Mouse (Mus musculus): ENCODE data around the gene Eid2b. TPM values are rescaled to one million over a fixed set of nuclear protein-coding genes. Genes with fewer than 3 reads are reported as not detected.

The Eid2b gene
- total RNA-seq, 2 experiments from 2014 or later: 30.2 to 30.8 TPM

DNA sequence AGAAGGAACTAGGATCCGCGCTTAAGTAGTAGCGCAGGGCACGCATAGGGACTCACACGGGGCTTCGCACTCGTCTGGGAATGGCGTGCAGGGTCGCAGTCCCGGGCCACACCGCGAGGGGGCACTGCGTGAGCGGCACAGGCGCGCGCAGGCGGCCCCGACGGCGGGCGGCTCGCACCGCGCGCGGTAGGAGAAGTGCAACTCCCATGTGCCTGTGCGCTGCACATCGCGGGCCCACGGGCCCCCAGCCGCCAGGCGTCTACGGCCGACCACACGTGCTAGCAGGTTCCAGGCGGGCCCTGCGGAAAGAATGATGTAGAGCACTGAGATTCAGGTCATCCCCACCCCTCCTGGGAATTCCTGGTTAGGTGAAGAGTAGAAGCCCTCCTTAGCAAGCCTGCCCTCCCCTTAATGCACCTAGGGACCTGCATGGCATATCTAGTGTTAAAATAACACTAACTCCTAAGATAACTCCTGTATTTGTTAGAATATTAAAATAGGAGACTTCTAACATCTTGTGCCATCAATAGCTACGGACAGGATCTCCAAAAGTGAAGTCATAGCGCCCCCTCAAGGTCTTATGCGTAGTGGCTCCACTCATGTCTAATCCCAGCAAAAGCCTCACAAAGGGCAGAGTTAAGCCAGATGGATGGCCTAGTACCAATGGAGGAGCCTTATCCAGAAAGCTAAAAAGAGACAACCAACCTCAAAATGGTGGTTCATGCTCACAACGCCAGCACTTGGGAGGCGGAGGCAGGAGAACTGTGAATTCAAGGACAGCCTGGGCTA, 21.5 kb downstream of the Eid2b start:
- DNase-seq (ENCODE audit: low spot score in 2 of 2): peak in 1 of 2 experiments; percentile 16

GRCm38 (mm10) chr7:28301616-28302433, 24.3 kb downstream of the Eid2b start, which contains the start of gene Dll3:
Gene Dll3, minus strand, starts transcription at chr7:28302238.
- DNase-seq (ENCODE audit: low spot score in 2 of 2): peak in 1 of 2 experiments; percentile 28

DNA sequence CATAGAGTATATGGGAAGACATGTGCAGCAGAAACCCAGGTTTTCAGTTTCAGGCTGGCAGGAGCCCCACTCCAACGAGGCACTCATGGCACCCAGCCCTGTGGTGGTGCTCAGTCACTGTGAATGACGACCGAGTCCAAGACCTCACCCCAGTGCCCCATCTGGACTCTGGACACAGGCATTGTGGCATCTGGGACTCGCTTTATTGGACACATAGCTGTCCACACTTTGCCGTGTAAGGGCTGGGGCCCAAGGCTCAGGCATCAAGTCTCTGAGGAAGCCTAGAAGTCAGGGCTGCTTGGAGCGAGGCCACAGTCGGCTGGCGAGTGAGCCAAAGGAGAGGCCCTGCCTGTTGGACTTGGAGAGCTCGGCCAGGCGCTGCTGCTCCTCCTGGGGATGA, 28.1 kb downstream of the Eid2b start:
- DNase-seq (ENCODE audit: low spot score in 2 of 2): no peak

- DNase-seq (ENCODE audit: low spot score in 2 of 2): no peak
Measured at GRCm38 (mm10) chr7:28306216-28306615, 28.7 kb downstream of the Eid2b start.

DNA sequence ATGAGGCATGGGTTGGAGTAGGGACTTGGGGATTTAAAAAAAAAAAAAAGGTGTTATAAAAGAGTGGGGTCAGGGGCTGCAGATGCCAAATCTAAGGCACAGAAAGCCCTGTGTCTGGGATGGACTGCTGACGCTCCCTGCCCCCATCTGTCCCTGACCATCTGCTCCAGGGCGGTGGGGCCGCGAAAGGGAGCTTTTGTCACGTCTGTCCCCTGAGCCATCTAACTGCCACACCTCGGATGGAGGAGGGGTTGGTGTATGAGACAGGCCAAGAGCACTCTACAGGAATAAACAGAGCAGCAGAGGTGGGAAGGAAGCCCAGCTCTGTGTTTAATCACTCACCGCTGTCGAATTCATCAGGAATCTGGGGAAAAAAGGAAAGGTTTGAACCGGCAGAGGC, 32.2 kb downstream of the Eid2b start:
- DNase-seq (ENCODE audit: low spot score in 2 of 2): no peak

DNA sequence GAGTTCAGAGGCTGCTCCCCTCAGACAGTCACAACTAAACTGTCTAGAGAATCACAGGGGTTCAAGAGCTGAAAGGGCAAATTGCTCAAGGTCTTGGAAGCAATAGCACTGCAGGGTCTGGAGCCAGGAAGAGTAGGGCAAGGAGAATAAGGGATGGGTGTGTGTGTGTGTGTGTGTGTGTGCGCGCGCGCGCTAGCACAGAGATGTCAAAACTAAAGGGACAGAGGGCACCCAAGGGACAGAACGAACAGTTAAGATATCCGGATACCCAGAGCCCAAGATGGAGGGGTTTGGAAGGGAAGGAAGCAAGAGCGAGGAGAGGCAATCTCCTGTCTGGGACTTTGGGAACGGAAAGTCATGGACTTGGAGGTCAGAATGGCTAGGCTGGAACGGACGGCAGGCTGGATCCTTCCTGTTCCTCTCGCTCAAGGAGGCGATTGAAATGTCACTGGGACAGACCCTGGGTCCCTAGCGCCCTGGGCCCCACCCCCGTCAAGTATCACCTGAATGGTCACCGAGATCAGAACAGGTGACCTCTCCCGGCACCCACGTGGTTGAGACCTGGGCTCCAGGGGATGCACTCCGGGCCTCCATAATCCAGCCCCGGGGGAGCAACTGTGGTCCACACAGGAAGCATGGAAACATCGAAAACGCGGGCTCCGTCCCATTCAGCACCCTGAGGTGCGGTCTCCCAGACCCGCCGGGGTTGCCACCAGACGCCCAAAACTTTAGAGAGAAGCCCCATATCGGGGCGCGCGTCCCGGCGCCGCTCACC, 33.8 kb downstream of the Eid2b start:
- DNase-seq (ENCODE audit: low spot score in 2 of 2): no peak

DNA sequence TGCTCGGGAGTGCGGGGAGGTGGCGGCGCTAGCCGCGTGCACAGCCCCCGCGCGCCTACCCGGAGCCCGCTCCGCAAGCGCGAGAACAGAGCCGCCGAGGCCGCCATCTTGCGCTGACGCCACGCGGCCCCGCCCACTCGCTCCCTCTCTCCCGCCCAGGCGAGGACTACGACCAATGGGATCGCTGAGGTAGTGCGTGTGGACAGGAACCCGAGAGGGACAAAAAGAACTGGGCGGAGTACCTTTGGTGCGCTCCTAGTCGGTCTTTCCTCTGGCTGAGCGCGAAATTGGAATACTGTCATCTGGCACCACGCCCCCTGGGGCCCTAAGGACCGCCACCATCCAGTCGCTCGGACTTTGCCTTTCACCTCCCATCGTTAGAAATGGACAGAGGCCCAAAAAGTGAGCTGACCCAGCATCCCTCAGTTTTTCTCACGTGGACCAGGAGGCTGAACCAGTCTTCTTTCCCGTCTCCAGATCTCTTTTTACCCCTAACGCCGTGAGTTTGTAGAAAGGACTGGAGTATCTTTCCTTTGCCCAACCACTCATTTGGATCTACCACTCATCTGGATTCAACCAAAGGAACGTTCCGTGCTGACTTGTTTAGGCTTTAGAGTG, 34.5 kb downstream of the Eid2b start, which contains the start of gene Timm50:
Gene Timm50 (minus strand): TSS at position 147 of the 618 bp plus-strand sequence.
- DNase-seq (ENCODE audit: low spot score in 2 of 2): peak; percentile 99 to 100

GRCm38 (mm10) chr7:28318036-28318435, 40.5 kb downstream of the Eid2b start:
- DNase-seq (ENCODE audit: low spot score in 2 of 2): no peak

DNA sequence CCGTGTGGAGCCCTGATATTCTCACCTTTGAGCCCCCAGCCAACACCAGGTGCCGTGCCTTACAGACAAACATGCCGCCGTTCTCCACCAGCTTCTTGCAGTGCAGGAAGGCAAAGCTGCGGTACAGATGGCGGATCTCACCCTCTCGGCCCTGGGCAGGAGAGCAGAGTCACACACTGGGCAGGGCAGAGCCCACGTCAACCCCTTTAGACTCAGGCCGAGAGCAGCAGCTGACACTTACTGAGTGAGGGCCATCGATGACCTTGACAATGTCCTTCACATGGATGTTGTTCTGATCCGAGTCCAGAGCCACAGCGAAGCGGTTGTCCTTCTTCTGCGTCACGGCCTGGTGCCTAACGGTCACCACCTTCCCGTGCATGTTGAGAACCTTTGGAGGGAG, 41.2 kb downstream of the Eid2b start:
- no peak for DNase-seq (ENCODE audit: low spot score in 2 of 2)

DNA sequence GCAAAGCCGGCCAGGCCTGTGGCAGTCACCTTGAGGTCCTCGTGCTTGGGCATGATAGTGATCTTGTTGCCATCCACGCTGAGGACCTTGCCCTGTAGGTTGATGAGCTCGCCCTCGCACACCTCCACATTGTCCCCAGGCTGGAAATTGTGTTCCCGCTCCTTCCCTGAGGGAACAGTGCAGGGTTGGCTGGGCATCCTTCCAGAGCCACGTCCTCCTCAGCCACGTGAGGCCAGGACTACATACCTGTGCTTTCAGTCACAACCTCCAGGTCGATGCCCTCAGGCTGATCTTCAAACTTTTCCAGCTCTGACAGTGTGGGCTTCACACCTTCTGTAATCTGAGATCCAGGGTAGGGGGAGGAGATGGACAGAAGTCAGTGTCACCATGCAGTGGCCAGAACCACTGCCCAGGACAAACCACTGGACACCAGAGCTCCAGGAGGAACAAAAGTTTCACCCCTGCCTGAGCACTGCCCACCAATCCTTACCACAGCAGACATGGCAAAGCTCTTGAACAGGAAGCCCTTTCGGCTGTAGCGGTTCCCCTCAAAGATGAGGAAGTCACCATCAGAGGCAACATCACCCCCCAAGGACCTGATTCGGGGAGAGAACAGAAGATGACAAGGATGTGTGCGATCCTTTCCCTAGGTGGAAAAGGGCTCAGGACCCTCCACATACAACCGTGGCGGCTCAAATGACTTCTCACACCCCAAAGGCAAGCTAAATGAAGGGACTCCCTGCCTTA, 44.6 kb downstream of the Eid2b start:
- DNase-seq (ENCODE audit: low spot score in 2 of 2): no peak

DNA sequence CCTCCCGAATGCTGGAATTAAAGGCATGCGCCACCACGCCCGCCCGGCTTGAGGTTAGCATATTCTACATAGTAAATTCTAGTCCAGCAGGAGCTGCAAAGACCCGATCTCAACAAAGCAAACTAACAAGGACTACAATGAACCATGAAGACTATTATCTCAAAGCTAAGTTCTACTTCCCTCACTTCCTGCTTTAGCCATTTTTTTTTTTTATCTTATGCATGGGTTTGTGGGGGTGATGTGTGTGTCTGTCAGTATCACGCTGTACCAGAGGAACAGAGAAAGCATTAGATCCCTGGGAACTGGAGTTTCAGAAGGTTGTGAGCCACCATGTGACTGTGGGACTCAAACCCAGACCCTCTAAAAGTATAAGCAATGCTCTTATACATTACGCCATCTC, 47.8 kb downstream of the Eid2b start:
- DNase-seq (ENCODE audit: low spot score in 2 of 2): no peak

- no peak for DNase-seq (ENCODE audit: low spot score in 2 of 2)
Measured at GRCm38 (mm10) chr7:28326457-28326856, 48.9 kb downstream of the Eid2b start.

- DNase-seq (ENCODE audit: low spot score in 2 of 2): no peak
Measured at GRCm38 (mm10) chr7:28328260-28328659, 50.7 kb downstream of the Eid2b start.

Other genes starting within 250 kb of the Eid2b start
- 100 to 1,000 TPM; 126 to 128 TPM for gene Psmc4, start 227.6 kb upstream of the Eid2b start, total RNA-seq (2021)
- gene Fcgbp, start 206.5 kb upstream of the Eid2b start, total RNA-seq (2021): under 1 TPM; 0.30 to 0.58 TPM
- under 1 TPM in 1 of 2 experiments, not detected in 1; 0.09 TPM for gene 9530053A07Rik, start 148.3 kb upstream of the Eid2b start, total RNA-seq (2021)
- gene Fbl, start 108.0 kb upstream of the Eid2b start, total RNA-seq (2021): 10 to 100 TPM; 47.8 to 60.2 TPM
- gene Dyrk1b, start 98.3 kb upstream of the Eid2b start, total RNA-seq (2021): 10 to 100 TPM; 39.6 to 40.6 TPM
- gene Eid2, start 9.9 kb upstream of the Eid2b start, total RNA-seq (2021): 10 to 100 TPM; 62.3 to 65.2 TPM
- under 1 TPM in 1 of 2 experiments, not detected in 1; 0.44 TPM for gene Selenov, start 13.4 kb downstream of the Eid2b start, total RNA-seq (2021)
- 1 to 10 TPM; 1.5 to 1.6 TPM for gene Dll3, start 24.5 kb downstream of the Eid2b start, total RNA-seq (2021)
- 10 to 100 TPM; 36.8 to 43.2 TPM for gene Timm50, start 34.3 kb downstream of the Eid2b start, total RNA-seq (2021)
- 100 to 1,000 TPM; 116 TPM for gene Supt5, start 61.0 kb downstream of the Eid2b start, total RNA-seq (2021)
- gene Rps16, start 72.9 kb downstream of the Eid2b start, total RNA-seq (2021): 100 to 1,000 TPM; 462 to 497 TPM
- 1 to 10 TPM; 4.8 to 5.2 TPM for gene Plekhg2, start 94.9 kb downstream of the Eid2b start, total RNA-seq (2021)
- gene Zfp36, start 102.5 kb downstream of the Eid2b start, total RNA-seq (2021): 1 to 10 TPM; 1.4 to 2.3 TPM
- gene Med29, start 115.0 kb downstream of the Eid2b start, total RNA-seq (2021): 10 to 100 TPM; 20.3 to 22.0 TPM
- 10 to 100 TPM; 54.8 to 59.0 TPM for gene Paf1, start 115.2 kb downstream of the Eid2b start, total RNA-seq (2021)
- 1 to 10 TPM; 1.4 to 1.5 TPM for gene Gmfg, start 159.7 kb downstream of the Eid2b start, total RNA-seq (2021)
- 10 to 100 TPM; 93.0 to 96.9 TPM for gene Lrfn1, start 174.2 kb downstream of the Eid2b start, total RNA-seq (2021)
- gene Ifnl2, start 232.7 kb downstream of the Eid2b start, total RNA-seq (2021): not detected
- gene Ifnl3, start 245.1 kb downstream of the Eid2b start, total RNA-seq (2021): not detected

Measured in left cerebral cortex, adult 18-20 months (tissue).